Mouse (Mus musculus) duodenum, adult 2 months (tissue): ENCODE results near the gene Tap2. TPM values are rescaled to one million over a fixed set of nuclear protein-coding genes. Genes with fewer than 3 reads are reported as not detected.

Source experiments
- polyA plus RNA-seq: library from polyadenylated mRNA; depleted of rRNA; stranded (reverse); fragments of >200 nt; gene quantifications from 2 replicates; pipeline ENCODE4 v1.2.3, GENCODE M21; 2012; ENCODE audit warnings: low replicate concordance; rRNA removed

The Tap2 gene
- polyA plus RNA-seq: 39.6 and 83.2 TPM in 2 replicates

GRCm38 (mm10) chr17:34203444-34203843 lies at the start of gene Tap2:
TSS of gene Tap2 (plus strand) at chr17:34203527.

GRCm38 (mm10) chr17:34187261-34187916 lies 15.9 kb upstream of the Tap2 start, which contains the start of the genes Tap1 and Psmb9:
TSS of gene Tap1 (plus strand) at chr17:34187553.
TSS of gene Psmb9 (minus strand) at chr17:34187764.

GRCm38 (mm10) chr17:34196941-34197894 lies 6.1 kb upstream of the Tap2 start, which contains the start of gene Psmb8:
TSS of gene Psmb8 (plus strand) at chr17:34197721.

GRCm38 (mm10) chr17:34238706-34239105 lies 35.4 kb downstream of the Tap2 start, which contains the start of gene H2-Ob:
TSS of gene H2-Ob (plus strand) at chr17:34238903.

GRCm38 (mm10) chr17:34257594-34258375 lies 54.5 kb downstream of the Tap2 start, which contains the start of gene H2-Ab1:
TSS of gene H2-Ab1 (plus strand) at chr17:34257689.

Other genes with a start within 250 kb of the Tap2 start
- 50.7 and 52.9 TPM in 2 replicates for gene Vps52, start 247.7 kb upstream of the Tap2 start, polyA plus RNA-seq
- 196 and 219 TPM in 2 replicates for gene Rps18, start 247.5 kb upstream of the Tap2 start, polyA plus RNA-seq
- 4,063 and 9,745 TPM in 2 replicates for gene H2-K1, start 203.2 kb upstream of the Tap2 start, polyA plus RNA-seq
- 22.1 and 26.1 TPM in 2 replicates for gene Ring1, start 178.8 kb upstream of the Tap2 start, polyA plus RNA-seq
- 73.6 and 117 TPM in 2 replicates for gene H2-Ke6, start 175.5 kb upstream of the Tap2 start, polyA plus RNA-seq
- 161 and 163 TPM in 2 replicates for gene Slc39a7, start 171.8 kb upstream of the Tap2 start, polyA plus RNA-seq
- 73.7 and 88.7 TPM in 2 replicates for gene Rxrb, start 171.7 kb upstream of the Tap2 start, polyA plus RNA-seq
- 1.3 and 6.3 TPM in 2 replicates for gene Col11a2, start 164.1 kb upstream of the Tap2 start, polyA plus RNA-seq
- 4.6 and 11.9 TPM in 2 replicates for gene H2-Oa, start 111.2 kb upstream of the Tap2 start, polyA plus RNA-seq
- 40.9 and 173 TPM in 2 replicates for gene H2-DMa, start 84.0 kb upstream of the Tap2 start, polyA plus RNA-seq
- gene Brd2, start 80.9 kb upstream of the Tap2 start, polyA plus RNA-seq: 84.7 and 92.1 TPM in 2 replicates
- 4.5 and 16.7 TPM in 2 replicates for gene H2-DMb2, start 60.2 kb upstream of the Tap2 start, polyA plus RNA-seq
- 52.9 and 337 TPM in 2 replicates for gene H2-DMb1, start 50.5 kb upstream of the Tap2 start, polyA plus RNA-seq
- 53.8 and 96.5 TPM in 2 replicates for gene Tap1, start 16.0 kb upstream of the Tap2 start, polyA plus RNA-seq
- 114 and 217 TPM in 2 replicates for gene Psmb9, start 15.8 kb upstream of the Tap2 start, polyA plus RNA-seq
- 140 and 253 TPM in 2 replicates for gene Psmb8, start 5.8 kb upstream of the Tap2 start, polyA plus RNA-seq
- 1.6 and 6.7 TPM in 2 replicates for gene H2-Ob, start 35.4 kb downstream of the Tap2 start, polyA plus RNA-seq
- gene H2-Ab1, start 54.2 kb downstream of the Tap2 start, polyA plus RNA-seq: 523 and 3,902 TPM in 2 replicates
- 132 and 571 TPM in 2 replicates for gene H2-Aa, start 84.3 kb downstream of the Tap2 start, polyA plus RNA-seq
- 83.1 and 303 TPM in 2 replicates for gene H2-Eb1, start 102.3 kb downstream of the Tap2 start, polyA plus RNA-seq
- gene H2-Eb2, start 122.1 kb downstream of the Tap2 start, polyA plus RNA-seq: 0.15 and 0.18 TPM in 2 replicates
- gene Btnl2, start 151.3 kb downstream of the Tap2 start, polyA plus RNA-seq: 71.0 and 85.2 TPM in 2 replicates
- 72.9 and 155 TPM in 2 replicates for gene Btnl1, start 173.6 kb downstream of the Tap2 start, polyA plus RNA-seq
- 0.07 and 0.15 TPM in 2 replicates for gene BC051142, start 195.3 kb downstream of the Tap2 start, polyA plus RNA-seq